Mouse (Mus musculus) stomach, embryonic 16.5 days (tissue): Measurements from ENCODE around the gene Pdlim1. TPM values are rescaled to one million over a fixed set of nuclear protein-coding genes. Genes with fewer than 3 reads are reported as not detected.

Experiments used
- ATAC-seq: fragments of 200-750 bp; cut with Nextera tagmentation; 2 replicates; pipeline ENCODE4 v1.8.0; 2017; ENCODE audit warnings: moderate number of reproducible peaks, moderate TSS enrichment; ENCODE audit not compliant: insufficient read depth, low FRiP score
- H3K27ac ChIP-seq: fragments of 300-500 bp; sonication (generic); 2 replicates; pipeline ENCODE4 v1.5.1; 2014; ENCODE audit warnings: low read length
- H3K27me3 ChIP-seq: fragments of 300-500 bp; sonication (generic); 2 replicates; pipeline ENCODE4 v1.6.1; 2014; ENCODE audit warnings: low read length, control low read depth, mixed read lengths; ENCODE audit not compliant: control insufficient read depth, insufficient read depth
- H3K36me3 ChIP-seq: fragments of 300-500 bp; sonication (generic); 2 replicates; pipeline ENCODE4 v1.6.1; 2014; ENCODE audit warnings: low read length; ENCODE audit not compliant: control insufficient read depth, insufficient read depth
- H3K4me1 ChIP-seq: fragments of 300-500 bp; sonication (generic); 2 replicates; pipeline ENCODE4 v1.6.1; 2014; ENCODE audit warnings: low read length, control low read depth, mixed read lengths; ENCODE audit not compliant: control insufficient read depth, insufficient read depth
- H3K4me2 ChIP-seq: fragments of 300-500 bp; sonication (generic); 2 replicates; pipeline ENCODE4 v1.6.1; 2014; ENCODE audit warnings: low read depth, low read length, mixed read lengths
- H3K4me3 ChIP-seq: fragments of 300-500 bp; sonication (generic); replicated peaks from 2 replicates; pipeline ENCODE4 v1.5.1; 2014; ENCODE audit warnings: mild to moderate bottlenecking, low read length
- H3K9ac ChIP-seq: fragments of 300-500 bp; sonication (generic); 2 replicates; pipeline ENCODE4 v1.6.1; 2014; ENCODE audit warnings: low read length
- H3K9me3 ChIP-seq: fragments of 300-500 bp; sonication (generic); replicated peaks from 2 replicates; pipeline ENCODE4 v1.6.1; 2016; ENCODE audit warnings: low read length, control low read depth; ENCODE audit not compliant: control insufficient read depth
- WGBS: fragments of 180-500 bp; shearing (Covaris S2); extraction: QIAGEN DNeasy Blood & Tissue Kit; methylation state at CpG from one replicate; pipeline ENCODE4 v1.1.7; 2014; 5-methylcytosine and 5-hydroxymethylcytosine counted together
- polyA plus RNA-seq: library from polyadenylated mRNA; unstranded; fragments of >200 nt; fragmentation: Nextera tagmentation; extraction: Ambion mirVana; gene quantifications from 2 replicates; pipeline ENCODE4 v1.2.1, GENCODE M21; 2015

Pdlim1 gene
- polyA plus RNA-seq, 1 experiment from 2014 or later = 243 TPM

DNA sequence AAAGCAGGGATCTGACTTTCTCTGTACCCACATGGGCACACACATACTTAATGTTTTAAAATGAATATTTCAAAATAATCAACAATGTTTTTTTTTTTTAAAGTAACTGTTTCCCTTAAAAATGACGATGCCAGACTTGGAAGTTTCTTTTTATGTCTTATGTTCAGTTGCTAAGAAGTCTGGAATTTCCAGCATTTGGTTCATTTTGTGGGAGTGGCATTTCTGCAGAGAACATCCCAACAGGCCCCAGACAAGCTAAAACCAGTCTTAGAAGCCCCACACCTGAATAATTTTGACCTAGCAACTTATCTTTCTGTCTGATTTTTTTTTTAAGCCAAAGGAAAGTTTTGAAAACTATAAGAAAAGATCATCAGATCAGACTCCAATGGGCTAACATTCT lies 16.1 kb downstream of the Pdlim1 start:
- no peak overlapping the region for H3K27ac ChIP-seq

DNA sequence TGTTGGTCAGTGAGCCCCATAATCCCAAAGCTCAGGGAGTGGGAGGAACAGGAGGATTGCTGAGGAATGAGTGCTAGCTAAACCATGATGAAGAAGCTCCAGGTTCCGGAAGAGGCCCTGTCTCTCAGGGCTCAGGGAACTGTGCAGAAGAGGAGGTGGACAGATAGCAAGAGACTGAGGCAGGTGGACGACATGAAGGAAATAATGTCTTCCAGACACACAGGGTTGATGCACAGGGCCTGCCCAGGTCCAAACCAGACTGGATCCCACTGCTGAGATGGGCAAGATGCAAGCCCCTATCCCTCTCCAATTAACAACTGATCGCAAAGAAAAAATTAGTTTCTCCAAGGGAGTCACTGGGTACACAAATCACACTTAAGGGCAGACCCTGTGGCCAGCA lies 16.9 kb downstream of the Pdlim1 start:
- H3K27me3 ChIP-seq = no peaks in the 10 kb centered on the region
- no peaks in the 10 kb centered on the region for H3K36me3 ChIP-seq
- no peak overlapping the region for H3K9ac ChIP-seq
- 88% methylated on average over 3 of the region's 3 CpGs for WGBS
- no peaks in the 10 kb centered on the region for H3K9me3 ChIP-seq
- H3K4me3 ChIP-seq = no peak overlapping the region
- H3K4me2 ChIP-seq = no peak overlapping the region
- H3K27ac ChIP-seq = no peak overlapping the region
- no peaks in the 10 kb centered on the region for H3K4me1 ChIP-seq
- no peak for ATAC-seq

More for the DNA sequence above, 16.1 kb downstream of the Pdlim1 start:
- Histone ChIP-seq H3K4me3 (no peak overlapping the region), H3K9me3 (no peaks in the 10 kb centered on the region), H3K9ac (no peak overlapping the region), H3K4me2 (no peak overlapping the region), H3K27me3 (no peaks in the 10 kb centered on the region), H3K4me1 (no peaks in the 10 kb centered on the region), H3K36me3 (no peaks in the 10 kb centered on the region)
- no peak for ATAC-seq
- 38% methylated on average over 1 of the region's 1 CpGs for WGBS

DNA sequence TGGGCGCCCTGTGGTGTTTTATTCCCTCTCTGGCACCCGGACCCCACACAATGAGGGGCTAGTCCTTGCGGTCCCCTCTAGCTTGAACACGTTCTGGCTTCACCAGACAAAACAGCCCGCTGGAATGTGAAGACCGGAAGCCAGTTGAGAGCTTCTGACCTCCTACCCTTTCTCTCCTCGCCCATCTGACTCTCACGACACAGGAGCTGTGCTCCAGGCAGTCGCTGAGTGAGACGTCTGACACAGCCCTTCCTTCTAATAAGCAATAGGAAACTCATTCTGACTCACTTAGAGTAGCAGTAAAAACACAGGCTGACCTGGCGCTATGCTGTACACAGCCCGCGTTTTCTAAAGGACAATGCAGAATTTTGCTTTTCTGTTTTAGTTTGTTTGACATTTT lies 17.9 kb downstream of the Pdlim1 start:
- 0 out of 2 replicates have a peak, but pooled peaks have one; percentile 19 for ATAC-seq
- H3K27ac ChIP-seq = no peak overlapping the region

DNA sequence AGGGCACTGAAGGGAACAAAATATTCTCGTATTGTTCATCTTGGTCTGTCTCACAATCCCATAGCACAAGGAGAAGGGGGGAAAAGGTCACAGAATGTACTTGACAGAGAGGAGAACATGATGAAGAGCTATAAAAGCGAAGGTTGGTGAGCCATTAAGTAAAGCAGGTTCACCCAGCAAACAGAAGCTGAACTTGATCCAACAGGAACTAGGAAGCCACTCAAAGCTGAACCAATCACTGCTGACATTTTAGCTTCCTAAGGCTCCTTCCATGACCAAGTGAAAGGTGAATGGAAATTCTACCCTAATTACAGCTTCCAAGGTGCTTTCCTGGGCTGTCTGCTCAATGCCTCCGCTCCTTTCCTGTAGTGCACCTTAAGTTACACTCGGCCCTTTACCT lies 20.5 kb downstream of the Pdlim1 start:
- no peaks in the 10 kb centered on the region for H3K27me3 ChIP-seq
- H3K27ac ChIP-seq = no peak overlapping the region
- no peak for ATAC-seq
- 78% methylated on average over 4 of the region's 4 CpGs for WGBS
- H3K9ac ChIP-seq = no peak overlapping the region
- H3K4me2 ChIP-seq = no peak overlapping the region
- no peaks in the 10 kb centered on the region for H3K9me3 ChIP-seq
- no peak overlapping the region for H3K4me3 ChIP-seq
- H3K36me3 ChIP-seq = no peaks in the 10 kb centered on the region
- no peaks in the 10 kb centered on the region for H3K4me1 ChIP-seq

More for the DNA sequence above, 17.9 kb downstream of the Pdlim1 start:
- H3K4me3 ChIP-seq = no peak overlapping the region
- no peaks in the 10 kb centered on the region for H3K9me3 ChIP-seq
- no peaks in the 10 kb centered on the region for H3K4me1 ChIP-seq
- WGBS = 44% methylated on average over 13 of the region's 13 CpGs
- H3K27me3 ChIP-seq = no peaks in the 10 kb centered on the region
- H3K36me3 ChIP-seq = no peaks in the 10 kb centered on the region
- no peak overlapping the region for H3K9ac ChIP-seq
- no peak overlapping the region for H3K4me2 ChIP-seq

DNA sequence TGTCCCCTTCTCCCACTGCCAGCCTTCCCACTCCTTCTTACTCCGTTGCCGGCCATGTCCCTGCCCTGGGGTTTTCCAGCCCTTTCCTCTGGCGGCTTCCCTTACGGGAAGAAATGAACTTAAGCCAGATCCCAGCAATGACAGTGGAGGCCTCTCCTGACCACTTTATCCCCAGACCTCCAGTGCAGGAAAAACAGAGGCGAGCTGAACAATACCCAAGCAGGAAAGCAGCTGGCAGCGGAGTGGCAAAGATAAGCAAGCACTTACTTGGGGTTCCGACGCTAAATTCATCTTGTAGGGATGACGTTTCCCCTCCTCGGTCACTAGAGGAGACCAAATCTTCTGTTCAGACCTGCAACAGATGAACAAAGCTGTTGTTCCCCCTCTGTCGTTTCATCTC lies 22.3 kb downstream of the Pdlim1 start:
- Histone ChIP-seq H3K27me3 (no peaks in the 10 kb centered on the region), H3K4me2 (no peak overlapping the region), H3K36me3 (no peaks in the 10 kb centered on the region), H3K4me3 (no peak overlapping the region), H3K27ac (no peak overlapping the region), H3K4me1 (no peaks in the 10 kb centered on the region), H3K9me3 (no peaks in the 10 kb centered on the region), H3K9ac (no peak overlapping the region)
- ATAC-seq = no peak
- 67% methylated on average over 11 of the region's 11 CpGs for WGBS

DNA sequence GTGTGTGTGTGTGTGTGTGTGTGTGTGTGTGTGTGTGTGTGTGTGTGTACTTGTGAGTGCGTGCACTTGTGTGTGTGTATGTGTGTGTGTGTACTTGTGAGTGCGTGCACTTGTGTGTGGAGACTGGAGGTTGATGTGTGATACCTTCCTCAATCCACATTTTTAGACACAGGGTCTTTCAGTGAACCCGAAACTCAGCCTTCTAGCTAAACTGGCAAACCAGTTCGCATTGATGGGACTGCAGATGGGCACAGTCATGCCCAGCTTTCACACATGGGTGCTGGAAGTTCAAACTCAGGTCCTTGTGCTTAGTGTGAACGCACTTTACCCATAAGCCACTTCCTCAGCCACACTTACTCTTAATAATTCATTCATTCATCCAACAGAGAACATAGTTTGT lies 23.2 kb downstream of the Pdlim1 start:
- H3K36me3 ChIP-seq = no peaks in the 10 kb centered on the region
- no peak overlapping the region for H3K27ac ChIP-seq
- H3K4me3 ChIP-seq = no peak overlapping the region
- 94% methylated on average over 5 of the region's 5 CpGs for WGBS
- no peak overlapping the region for H3K9ac ChIP-seq
- H3K27me3 ChIP-seq = no peaks in the 10 kb centered on the region
- H3K4me1 ChIP-seq = no peaks in the 10 kb centered on the region
- no peak for ATAC-seq
- H3K4me2 ChIP-seq = no peak overlapping the region
- no peaks in the 10 kb centered on the region for H3K9me3 ChIP-seq

DNA sequence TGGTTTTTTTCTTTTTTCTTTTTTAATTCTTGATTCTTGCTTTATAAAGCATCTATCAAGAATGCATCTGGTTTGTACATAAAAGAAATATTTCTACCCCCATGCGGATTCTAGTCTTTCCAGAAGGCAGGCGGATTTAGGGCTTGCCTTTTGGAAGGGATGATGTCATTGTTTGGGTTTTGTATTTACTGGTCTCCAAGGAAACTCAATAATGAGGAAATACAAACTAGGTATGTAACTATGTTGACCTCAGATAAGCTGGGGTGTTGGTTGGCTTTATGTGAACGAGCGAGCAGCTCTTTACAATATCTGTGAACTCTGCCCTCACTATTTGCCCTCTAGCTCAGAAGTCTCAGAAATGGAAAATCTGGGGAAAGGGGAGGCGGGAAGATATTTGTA lies 24.4 kb downstream of the Pdlim1 start:
- WGBS = 34% methylated on average over 5 of the region's 5 CpGs
- Histone ChIP-seq H3K9ac (no peak overlapping the region), H3K27me3 (no peaks in the 10 kb centered on the region), H3K9me3 (no peaks in the 10 kb centered on the region), H3K4me1 (no peaks in the 10 kb centered on the region), H3K36me3 (no peaks in the 10 kb centered on the region), H3K4me2 (no peak overlapping the region), H3K27ac (no peak overlapping the region), H3K4me3 (no peak overlapping the region)
- ATAC-seq = peak; percentile 81

DNA sequence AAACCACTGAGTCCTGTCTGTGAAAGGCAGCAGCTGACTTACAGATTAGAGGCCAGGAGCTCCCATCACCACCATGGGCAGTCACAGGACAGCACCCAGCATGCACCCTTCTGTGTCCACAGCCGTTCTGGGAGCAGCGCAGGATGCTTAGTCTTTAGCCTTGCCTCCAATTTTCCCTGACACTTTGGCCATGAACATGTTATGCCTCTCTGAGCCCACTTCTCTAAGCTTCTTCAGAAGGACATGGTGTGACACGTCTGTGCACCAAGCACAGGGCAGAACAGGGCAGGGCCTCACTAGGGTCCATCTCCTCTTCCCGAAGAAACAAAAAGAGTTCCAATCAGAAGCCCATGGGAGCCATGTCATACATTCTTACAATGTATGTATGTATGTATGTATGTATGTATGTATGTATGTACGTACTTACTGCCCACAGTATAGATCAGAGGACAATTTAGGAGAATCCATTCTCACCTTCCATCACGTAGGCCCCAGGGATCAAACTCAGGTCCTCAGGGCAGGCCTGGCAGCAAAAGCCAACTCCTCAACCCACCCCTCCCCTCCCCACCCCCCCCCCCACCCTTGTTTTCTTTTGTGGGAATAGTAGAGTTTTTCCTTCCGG lies 24.9 kb downstream of the Pdlim1 start:
- no peak; the same call in 1 of the 2 replicates for ATAC-seq
- no peak overlapping the region for H3K4me3 ChIP-seq
- no peak overlapping the region for H3K4me2 ChIP-seq
- no peaks in the 10 kb centered on the region for H3K4me1 ChIP-seq
- H3K9me3 ChIP-seq = no peaks in the 10 kb centered on the region
- WGBS = 77% methylated on average over 7 of the region's 7 CpGs
- H3K27ac ChIP-seq = peak overlapping the region; percentile 44
- no peak overlapping the region for H3K9ac ChIP-seq
- no peaks in the 10 kb centered on the region for H3K27me3 ChIP-seq
- H3K36me3 ChIP-seq = no peaks in the 10 kb centered on the region

DNA sequence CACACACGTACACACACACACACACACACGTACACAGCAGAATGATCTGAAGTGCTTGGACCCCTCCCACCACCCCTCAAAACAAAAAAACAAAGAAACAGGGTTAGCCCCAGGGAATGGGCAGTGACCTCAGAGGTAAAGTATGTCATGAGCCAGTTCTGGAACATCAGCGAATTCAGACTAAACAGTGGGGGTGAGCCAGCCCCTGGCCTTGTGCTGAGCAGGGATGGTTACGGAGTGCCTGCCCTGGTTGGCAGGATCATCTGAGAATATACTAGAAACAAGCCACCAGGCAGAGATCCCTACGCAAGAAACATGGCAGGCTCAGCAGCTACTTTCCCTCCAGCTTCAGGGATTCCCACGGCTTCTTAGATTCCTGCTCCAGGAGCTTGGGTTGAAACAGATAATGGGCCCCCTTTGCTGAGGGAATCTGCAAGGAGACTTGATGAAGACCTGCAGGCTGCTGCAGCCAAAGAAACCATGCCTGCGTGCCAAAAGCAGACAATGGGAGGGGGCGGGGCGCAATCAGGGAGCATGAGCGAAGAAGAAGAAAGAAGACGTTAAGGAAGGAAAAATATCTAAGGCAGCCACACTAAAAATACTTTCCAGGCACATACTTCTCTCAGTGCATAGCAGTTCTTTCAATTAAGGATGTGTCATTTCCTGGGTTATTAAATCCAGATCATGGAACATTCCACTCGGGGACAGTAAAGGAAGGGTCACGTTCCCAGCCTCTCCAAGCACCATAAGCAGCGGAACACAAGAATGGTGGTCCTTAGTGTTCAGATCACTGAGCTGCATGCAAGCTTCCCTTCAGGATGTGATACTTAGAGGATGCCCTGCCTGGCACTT lies 30.6 kb downstream of the Pdlim1 start:
- Histone ChIP-seq H3K4me2 (no peak overlapping the region), H3K9me3 (no peaks in the 10 kb centered on the region), H3K4me3 (no peak overlapping the region), H3K36me3 (no peaks in the 10 kb centered on the region), H3K9ac (peak overlapping the region; percentile 36; the same call in 1 of the 2 replicates), H3K27ac (peak overlapping the region; percentile 56; the same call in 1 of the 2 replicates), H3K27me3 (no peaks in the 10 kb centered on the region), H3K4me1 (peaks cover 12% of the 10 kb centered on the region)
- WGBS = 49% methylated on average over 14 of the region's 14 CpGs
- ATAC-seq = peak; percentile 59; the same call in 1 of the 2 replicates
